Mouse (Mus musculus) liver, adult 2 months (tissue): Measurements from ENCODE around the gene Cnp.

Experiments used
- CTCF ChIP-seq: fragments of 200-500 bp; IDR thresholded peaks from 2 replicates; pipeline ENCODE4 v1.5.1; 2011; ENCODE audit warnings: low read depth, low read length, control low read depth
- POLR2A ChIP-seq: fragments of 200-500 bp; IDR thresholded peaks from 2 replicates; pipeline ENCODE4 v1.6.1; 2011; ENCODE audit warnings: low read length, control low read depth; ENCODE audit not compliant: insufficient read depth; ENCODE audit errors: extremely low read depth

DNA sequence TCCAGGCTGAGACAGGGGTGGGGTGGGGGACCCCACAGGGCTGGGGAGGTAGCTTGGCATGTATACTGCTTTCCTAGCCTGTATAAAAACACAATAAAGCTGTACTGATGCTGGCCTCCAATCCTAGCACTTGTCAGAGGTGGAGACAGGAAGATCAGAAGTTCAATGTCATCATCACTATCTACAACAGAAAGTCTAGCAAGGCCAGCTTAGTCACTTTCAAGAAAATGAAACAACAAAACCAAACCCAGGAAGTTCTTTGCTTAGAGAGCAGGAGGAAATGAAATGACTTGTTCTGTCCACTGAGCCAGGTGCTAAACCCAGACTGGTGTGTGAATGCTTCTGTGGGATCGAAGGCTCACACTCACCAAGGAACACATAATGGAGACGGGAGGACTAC lies 13.8 kb downstream of the Cnp start:
- TF ChIP-seq POLR2A = no peak
- no peak for TF ChIP-seq CTCF
